Mouse (Mus musculus) skeletal muscle tissue, adult 2 months (tissue): ENCODE data around the gene Clec4e.
"Not testable (repeated sequence)": the region's sequence is repeated elsewhere in the genome, so short reads cannot be mapped to it uniquely, and the experiment has no call there.

Experiments
- DNase-seq: peaks from one replicate; pipeline ENCODE4 v3.0.0-alpha.2; 2012; ENCODE audit warnings: low read depth, low spot score

The Clec4e gene

DNA sequence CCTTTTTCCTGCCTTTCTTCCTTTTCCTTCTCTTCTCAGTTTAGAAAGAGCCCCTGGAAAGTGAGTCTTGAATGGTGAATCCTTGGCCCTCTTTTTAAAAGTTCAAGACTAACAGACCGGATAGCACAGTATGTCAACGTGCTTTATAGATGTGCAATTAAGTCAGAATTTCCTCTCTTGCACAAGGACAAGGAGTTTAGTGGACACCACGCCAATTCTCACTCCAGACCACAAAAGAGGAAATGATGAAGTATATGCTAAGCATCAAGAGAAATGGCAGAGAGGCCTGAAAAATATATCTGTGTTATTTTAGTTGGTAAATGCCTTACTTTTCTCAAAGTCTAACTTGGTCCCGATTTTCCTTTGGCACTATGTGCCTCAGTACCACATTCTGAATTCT lies at the start of gene Clec4e:
Gene Clec4e (minus strand): TSS at position 118 of the 400 bp plus-strand sequence.
- DNase-seq: no peak

DNA sequence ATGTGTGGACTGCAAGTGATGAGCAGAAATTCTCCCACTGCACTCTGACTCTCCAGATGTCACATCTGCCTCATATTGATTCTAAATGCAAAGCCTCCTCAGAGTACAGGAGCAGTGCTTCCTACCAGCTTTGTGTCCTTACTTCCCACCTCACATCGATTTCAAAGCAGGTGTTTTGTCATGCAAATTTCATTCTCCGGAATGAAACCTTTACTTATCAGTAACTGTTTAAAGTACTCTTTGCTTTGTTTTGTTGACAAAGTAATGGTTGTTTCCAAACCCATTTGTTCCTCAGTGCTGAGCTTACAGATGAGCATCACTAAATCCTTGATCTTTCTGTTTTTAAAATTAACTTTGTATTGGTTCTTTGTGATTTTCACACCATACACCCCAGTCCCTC lies 42.8 kb upstream of the Clec4e start:
- DNase-seq: no peak

DNA sequence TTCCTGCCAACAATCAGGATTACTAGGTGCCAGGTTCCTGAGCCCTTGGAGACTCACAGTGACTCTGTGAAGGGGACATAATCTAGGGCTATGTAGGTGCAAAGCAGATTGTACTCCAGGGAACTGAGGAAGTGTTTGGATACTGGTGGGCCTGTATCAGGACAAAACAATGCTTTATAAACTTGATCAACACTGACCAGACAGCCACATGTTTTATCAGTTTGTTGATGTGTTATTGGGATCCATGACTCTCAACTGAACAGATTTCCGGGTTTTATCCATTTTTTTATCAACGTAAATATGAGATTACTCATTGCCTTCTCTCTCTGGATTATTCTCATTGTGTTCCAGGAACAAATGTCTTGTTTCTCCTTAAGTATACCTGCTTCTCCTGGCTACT lies 18.4 kb upstream of the Clec4e start, which contains the start of gene Vmn2r19:
Gene Vmn2r19 (plus strand): TSS at position 301 of the 400 bp plus-strand sequence.
- DNase-seq: no peak

DNA sequence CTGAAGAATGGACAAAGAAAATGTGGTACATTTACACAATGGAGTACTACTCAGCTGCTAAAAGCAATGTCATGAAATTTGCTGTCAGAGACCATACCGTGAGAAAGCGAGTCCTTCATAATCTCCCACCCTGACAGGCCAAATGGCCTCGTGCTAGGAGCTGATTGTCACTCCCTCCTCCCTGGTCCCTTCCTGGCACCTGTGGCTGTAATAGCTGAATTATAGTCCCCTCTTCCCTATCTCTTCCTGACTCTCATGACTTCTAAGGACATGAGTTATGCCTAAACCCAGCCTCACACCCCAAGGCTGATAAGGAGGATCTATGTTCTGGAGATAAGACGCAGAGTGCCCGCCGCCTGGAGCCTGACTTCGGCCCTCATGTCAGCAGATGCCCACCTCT lies 16.6 kb upstream of the Clec4e start:
- not testable (repeated sequence) for DNase-seq

DNA sequence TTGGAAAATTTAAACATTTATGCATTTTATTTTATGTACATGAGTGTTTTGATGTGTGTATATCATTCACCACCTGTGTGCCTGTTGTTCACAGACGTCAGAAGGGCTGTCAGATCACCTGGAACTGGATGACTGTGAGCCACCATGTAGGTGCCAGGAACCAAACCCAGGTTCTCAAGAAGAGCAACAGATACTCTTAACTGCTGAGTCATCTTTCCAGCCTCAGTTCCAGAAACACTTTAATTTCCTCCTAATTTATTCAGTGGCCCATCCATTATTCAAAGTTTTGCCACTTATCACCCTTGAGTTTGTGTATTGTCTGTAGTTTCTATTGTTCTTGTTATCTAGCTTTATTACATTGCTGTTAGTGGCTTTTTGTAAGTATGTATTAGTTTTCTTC lies 7.0 kb upstream of the Clec4e start:
- no peak for DNase-seq

DNA sequence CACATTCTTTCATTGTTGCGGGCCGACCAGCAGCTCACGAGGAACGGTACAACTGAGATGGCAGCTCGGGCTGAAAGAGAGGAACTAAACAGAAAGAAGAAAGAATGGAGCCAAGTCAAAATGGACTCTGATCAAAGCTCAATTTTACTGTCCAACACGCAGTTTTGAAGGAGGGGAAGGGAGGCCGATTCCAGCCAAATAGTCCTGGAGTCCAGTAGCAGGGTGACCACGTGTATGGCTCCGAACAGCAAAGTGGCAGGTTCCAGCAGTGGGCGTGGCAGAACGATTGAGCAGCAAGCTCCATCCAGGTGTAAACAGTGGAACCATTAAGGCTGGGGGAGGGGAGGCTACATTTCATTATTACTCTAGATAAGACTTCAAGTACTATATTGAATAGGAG lies 3.8 kb upstream of the Clec4e start:
- DNase-seq: not testable (repeated sequence)

DNA sequence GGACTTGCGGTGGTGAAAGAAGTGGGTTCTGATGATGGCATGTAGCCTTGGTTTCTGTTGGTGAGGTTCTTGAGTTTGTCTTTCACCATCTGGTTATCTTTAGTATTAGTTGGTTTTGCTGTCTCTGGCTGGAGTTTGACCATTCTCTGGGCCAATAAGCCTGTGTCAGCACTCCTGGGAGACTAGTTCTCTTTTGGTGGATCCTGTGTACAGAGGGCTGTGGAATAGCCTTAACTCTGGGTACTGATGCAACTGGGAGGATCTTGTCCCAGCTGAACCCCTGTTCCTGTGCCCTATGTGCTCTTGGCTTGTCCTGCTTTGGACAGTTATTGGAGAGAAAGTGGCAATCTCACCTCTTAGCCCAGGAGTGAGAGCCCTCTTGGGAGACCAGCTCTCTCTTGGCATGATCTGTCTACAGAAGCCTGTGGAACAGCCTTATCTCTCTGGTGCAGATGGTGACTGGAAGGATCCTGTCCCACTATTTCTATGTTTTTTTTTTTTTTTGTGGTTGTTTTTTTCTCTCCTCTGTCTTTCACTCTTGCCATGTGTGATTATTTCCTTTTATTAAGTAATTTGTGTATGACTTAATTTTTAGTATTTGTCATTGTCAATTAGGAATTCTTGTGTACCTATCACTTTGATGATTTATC lies 3.2 kb upstream of the Clec4e start:
- DNase-seq: peak; percentile 6

DNA sequence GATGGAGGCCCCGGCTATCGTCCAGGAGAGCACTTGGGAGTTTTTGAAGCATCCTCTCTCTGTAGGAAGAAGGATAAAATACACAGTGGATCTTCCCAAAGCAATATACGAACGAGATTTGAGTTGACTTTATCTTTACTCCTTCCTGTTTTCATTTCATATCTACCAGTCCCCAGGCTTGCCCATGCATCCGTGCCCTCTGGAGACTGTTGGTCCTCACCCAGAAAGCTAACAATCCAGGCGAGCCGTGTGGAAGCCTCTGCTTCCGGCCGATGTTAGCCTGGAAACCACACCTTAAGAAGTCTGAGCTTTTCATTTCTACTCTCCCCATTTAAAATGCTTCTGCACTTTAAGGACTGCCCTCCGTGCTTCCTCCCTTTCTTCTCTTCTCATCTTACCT lies 739 bp downstream of the Clec4e start:
- no peak for DNase-seq

DNA sequence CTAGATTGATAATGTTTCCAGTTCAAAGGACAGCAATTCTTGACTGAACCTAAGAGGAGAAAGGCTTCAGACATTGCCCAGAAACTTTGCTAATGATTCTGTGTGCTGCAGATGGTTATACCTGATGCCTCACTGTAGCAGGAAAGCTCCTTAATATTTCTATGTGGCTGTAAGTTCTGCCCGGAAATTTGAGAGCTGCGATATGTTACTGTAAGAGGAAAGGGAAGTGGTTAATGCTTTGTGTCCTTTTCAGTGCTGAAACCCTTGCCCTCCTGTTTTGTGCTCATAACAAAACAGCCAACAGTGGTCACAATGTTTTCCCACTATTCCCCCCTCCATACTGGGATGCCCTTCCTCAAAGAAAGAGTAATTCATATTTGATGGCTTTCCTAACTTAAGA lies 3.4 kb downstream of the Clec4e start:
- DNase-seq: no peak

DNA sequence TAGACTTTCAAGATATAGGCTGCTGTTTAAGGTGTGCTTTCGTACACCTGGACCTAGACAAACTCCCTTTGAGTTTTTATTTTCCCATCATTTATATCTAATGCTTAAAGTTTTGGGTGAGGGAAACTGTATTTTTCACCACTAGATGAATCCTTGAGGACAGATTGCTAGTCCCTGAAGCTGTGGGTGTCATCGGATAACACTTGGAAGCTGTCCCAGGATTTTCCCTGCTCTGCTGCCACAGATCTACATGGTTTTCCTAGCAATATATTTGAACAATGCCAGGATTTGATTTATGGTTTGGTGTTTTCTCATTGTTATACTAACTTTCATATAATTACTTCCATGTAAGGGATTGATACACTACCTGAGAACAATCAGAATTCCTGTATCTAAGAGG lies 10.2 kb downstream of the Clec4e start:
- no peak for DNase-seq

DNA sequence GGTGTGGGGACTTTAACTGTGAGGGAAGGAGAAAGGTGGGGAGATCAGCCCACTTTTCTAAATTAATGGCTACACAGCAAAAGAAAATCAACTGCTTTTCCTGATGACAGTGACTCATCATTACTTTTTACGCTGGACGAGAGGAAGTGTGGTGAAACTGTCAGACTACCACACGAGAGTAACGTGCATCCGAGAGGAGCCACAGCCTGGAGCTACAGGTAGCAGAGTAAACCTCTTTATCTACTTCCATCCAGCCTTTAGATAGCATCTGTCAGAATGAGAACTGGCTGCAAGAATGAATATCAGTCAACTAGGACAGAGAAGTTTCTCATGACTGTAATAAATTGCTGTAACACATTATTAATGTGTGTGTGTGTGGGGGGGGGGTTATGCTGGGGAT lies 22.7 kb downstream of the Clec4e start:
- no peak for DNase-seq

DNA sequence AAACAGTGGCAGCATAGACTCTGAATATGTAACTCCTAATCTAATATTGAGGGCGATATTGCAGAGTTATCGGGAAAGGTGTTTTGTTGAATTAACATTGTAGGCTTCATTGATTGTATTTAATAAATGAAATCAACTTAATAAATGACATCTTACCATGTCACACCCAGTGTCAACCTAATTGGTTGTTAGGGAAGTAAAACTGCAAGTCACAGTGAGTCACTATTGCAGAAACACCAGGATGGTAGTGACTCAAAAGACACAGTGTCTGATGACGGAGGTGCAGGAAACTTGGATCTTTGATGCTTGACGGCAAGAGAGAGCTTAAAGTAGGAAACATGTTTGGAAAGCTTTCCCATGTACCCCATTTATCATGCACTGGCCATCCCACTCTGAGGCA lies 23.9 kb downstream of the Clec4e start:
- DNase-seq: no peak

DNA sequence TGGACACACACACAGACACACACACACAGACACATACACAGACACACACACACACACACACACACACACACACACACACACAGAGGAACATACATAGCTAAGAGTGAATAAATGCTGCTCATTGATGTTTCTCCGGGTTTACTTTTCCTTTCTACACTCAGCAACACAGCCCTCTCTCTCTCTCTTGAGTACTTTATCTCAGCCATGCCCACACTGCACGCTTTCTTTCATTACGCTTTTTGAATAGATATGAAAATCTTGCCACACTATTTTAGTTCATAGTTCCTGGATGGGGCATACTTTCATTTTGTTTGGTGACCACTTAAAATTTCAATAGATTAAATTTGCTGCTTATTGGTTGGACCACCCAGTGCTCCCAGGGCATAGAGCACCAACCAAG lies 25.5 kb downstream of the Clec4e start:
- DNase-seq: no peak

DNA sequence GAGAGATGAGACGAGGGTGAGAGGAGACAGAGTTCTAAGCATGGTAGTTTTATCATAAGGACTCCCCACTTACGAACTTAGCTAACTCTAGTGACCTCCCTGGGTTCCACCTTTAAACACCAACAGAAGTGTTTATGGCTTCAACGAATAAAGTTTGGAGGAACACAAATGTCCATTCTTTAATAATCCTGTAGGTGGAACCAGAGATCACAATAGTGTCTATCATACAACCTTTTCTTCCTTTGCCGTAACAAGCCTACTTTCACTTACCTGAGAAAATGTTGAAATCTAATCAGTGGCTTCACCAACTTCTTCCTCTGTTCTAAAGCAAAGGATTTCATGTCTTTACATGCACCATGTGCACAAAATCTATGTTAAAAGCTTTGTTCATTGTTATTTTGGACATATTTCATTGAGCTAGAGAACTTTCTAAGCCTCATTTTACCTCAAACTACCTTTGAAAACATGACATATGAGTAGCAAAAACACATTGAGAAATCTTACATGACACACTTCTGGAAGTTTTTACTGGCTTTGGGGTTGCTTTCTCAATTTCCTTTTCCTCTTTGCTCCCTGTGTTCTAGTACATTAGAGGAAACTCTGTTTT lies 28.0 kb downstream of the Clec4e start, which contains the start of gene Clec4d:
Gene Clec4d (plus strand): TSS at position 557 of the 607 bp plus-strand sequence.
- no peak for DNase-seq

DNA sequence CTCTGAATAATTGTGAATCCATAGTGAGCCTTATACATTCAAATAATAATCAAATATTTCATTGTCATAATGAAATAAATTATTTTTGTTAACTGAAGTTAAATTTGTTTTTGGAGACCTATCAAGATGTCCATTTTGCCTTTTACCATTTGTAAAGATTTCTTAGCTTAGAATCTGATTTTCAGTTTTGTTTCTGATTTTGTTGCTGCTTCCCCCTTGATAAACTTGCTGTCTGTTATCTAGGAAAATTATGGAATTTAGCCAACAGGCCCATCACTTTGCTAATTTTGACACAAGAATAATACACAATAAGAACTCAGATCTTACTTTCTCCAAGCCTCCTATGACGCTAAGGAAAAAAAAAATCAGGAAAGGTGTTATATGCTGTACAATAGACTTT lies 28.8 kb downstream of the Clec4e start:
- no peak for DNase-seq

DNA sequence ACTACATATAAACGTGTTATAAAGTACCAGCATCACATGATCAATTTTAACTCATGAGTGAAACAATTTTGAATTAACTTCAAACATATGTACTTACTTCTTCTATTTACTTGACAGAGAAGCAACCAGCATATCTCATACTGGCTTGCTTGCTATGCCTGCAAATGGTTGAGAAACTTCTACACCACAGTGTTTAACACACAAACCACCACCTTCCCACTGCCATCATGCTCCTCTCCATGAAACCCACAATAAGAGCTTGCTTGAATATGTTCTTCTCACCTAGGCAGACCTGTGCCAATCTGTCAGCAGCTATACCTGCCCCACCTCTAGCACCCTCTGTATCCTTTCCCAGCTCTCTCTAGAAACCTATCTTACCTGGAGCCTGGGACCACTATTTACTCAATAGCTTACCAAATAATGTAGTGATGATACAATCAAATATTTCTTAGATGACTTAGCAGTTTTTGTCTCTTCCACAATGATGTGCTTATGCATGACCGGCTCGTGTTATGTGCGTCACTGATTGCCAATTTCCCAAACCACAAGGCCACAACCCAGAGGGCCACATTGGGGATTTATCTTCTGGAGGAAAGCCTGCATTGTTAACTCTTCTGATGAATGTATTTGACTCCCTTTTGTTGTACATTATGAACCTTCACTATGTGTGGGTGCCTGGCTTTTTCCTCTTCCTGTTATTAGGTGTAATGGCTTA lies 29.6 kb downstream of the Clec4e start:
- no peak for DNase-seq

DNA sequence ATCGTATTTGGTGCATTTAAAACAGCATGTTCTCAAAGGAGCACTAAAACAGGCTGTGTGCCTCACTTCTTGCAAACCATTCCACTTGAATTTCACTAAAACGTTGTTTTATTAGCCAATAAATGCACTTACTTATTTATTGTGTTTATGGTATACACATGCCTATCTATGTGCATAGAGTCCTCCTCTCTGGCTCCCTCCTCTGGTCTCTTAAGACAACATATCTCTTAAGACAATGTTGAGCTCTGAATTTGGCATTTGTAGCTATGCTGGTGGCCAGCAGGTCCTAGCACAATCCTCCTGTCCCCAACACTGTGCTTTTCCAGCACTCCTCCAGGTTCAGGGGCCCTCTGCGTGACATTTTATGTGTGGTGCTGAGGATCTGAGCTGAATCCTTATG lies 30.7 kb downstream of the Clec4e start:
- no peak for DNase-seq

DNA sequence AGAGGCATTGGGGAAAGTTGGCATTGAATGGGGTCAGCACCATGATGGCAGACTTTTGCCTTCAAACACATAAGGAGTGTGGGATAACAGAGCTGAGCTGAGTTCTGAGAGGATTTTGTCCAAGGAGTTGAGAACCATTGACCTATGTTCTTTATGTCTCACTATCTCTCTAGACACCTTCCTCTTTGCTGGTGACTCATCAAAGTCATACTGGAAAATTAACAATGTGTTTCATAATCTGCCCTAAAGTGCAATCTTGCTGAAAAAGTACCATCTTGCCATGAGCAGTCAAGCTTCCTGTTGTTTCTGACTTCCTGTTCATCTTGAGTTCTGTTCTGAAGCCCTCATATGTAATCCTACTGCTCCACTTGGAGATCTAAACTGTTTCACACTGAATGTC lies 36.9 kb downstream of the Clec4e start:
- peak; percentile 18 for DNase-seq

DNA sequence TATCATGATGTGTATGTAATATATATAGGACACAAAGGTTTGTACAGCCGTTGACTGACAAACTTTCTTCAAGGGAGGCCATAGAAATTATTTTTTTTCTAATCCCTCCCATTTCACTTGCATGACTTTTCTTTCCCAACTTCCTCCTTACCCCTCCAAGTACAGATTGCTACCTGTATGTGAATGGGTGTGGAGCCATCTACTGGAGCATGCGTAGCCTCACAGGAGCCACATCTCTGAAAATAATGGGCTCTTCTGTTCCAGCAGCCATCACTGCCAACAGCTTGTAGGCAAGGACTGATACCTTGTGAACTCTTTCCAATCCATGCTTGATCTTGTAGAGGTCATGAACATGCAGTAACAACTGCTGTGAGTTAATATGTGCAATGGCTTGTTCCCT lies 40.8 kb downstream of the Clec4e start:
- not testable (repeated sequence) for DNase-seq

DNA sequence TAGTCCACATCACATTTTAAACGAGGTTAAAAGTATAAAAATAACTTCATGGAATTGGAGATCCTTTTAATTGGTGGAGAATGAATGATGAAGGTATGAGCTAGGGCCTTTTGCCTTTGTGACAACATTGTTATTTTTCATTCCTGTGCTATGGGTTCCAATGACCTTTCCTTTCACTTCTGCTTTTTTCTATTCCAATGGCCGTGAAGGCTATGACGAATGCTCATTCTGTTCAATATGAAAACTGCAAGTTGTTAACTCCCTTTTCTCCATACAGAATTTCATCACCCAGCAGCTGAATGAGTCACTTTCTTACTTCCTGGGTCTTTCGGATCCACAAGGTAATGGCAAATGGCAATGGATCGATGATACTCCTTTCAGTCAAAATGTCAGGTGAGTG lies 45.5 kb downstream of the Clec4e start:
- DNase-seq: no peak

DNA sequence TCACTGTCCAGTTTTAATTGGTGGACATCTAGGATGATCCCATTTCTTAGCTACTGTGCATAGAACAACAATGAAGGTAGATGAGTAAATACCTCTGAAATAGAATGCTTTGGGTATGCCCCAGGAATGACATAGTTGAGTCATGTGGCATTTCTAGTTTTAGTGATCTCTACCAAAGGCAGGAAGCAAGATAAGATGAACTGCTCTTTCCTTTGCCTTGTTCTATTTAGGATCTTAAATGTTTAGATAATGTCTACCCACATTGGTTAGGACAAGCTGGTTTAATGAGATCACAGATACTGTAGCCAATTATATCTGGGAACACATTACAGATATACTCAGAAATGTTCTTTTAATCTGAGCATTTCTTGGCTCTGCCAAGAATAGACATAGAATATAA lies 52.1 kb downstream of the Clec4e start:
- no peak for DNase-seq
